Mouse (Mus musculus): ENCODE measurements at regions not wholly inside any gene's neighbourhood (a gene's known extent, or its start where the extent isn't known, plus 50 kb on each side); places are given as distances from the start of the nearest gene placed in this dataset.

GRCm38 (mm10) chr15:61304546-61304945 lies 381.7 kb upstream of the A1bg start:
- TF ChIP-seq CTCF (IDR thresholded peaks at IDR 0.05; ENCODE audit: low read depth, low read length) (no peak), POLR2A (IDR thresholded peaks at IDR 0.05; ENCODE audit: extremely low read depth, insufficient read depth, low read length) (no peak)

Data from liver, adult 2 months (tissue).